In genomic region chr13:9938798-9939485, GRCm38 (mm10) we compare ENCODE assay signal across 17 mouse cellular contexts.
DNase-seq lines count a peak whose midpoint lies in the region; ATAC-seq lines count a peak whose summit lies in the region.
"Had no signal": no experiment of that assay in that cellular context is flagged by ENCODE, and none has a peak within 500 bp of the region (broad histone marks: within the 10 kb centered on the region; RNA-seq: fewer than 3 reads in every experiment).

No protein-coding gene starts in this region.

- no peaks in the 10 kb centered on the region for H3K36me3 ChIP-seq in heart, embryonic 10.5 days
- no peaks in the 10 kb centered on the region for H3K36me3 ChIP-seq in heart, embryonic 15.5 days
- no peaks in the 10 kb centered on the region for H3K36me3 ChIP-seq in forebrain, embryonic 11.5 days (ENCODE audit: control insufficient read depth, insufficient read depth, low read length)
- H3K36me3 ChIP-seq: embryonic facial prominence, embryonic 12.5 days; forebrain, embryonic 15.5 days; liver, embryonic 15.5 days; neural tube, embryonic 15.5 days had no signal

- intact Hi-C loops in heart, postnatal 36 days (cut with DNase I): no loop called here

- H3K4me1 ChIP-seq in heart, embryonic 10.5 days: no peaks in the 10 kb centered on the region
- no peaks in the 10 kb centered on the region for H3K4me1 ChIP-seq in heart, embryonic 15.5 days (replicated peaks)
- H3K4me1 ChIP-seq in forebrain, embryonic 11.5 days (replicated peaks; ENCODE audit: control insufficient read depth, insufficient read depth, low read length): no peaks in the 10 kb centered on the region
- H3K4me1 ChIP-seq: embryonic facial prominence, embryonic 12.5 days; forebrain, embryonic 15.5 days; liver, embryonic 15.5 days; neural tube, embryonic 15.5 days had no signal

- peak; percentile 75; the same call in 1 of the 2 replicates for ATAC-seq in heart, embryonic 15.5 days (replicated peaks; ENCODE audit: insufficient number of reproducible peaks, insufficient read depth, low FRiP score, low read depth)
- ATAC-seq in forebrain, embryonic 11.5 days (replicated peaks; ENCODE audit: low FRiP score): no peak
- ATAC-seq: forebrain, embryonic 15.5 days had no signal

- 50% methylated on average over 3 of the region's 3 CpGs for WGBS in heart, embryonic 10.5 days
- 45% methylated on average over 3 of the region's 3 CpGs for WGBS in heart, embryonic 15.5 days
- 62% methylated on average over 3 of the region's 3 CpGs for WGBS in forebrain, embryonic 11.5 days

- H3K27ac ChIP-seq in heart, embryonic 10.5 days: 0 out of 2 replicates have a peak overlapping the region, but pooled peaks have one; percentile 16
- H3K27ac ChIP-seq in heart, embryonic 15.5 days: peak overlapping the region; percentile 60
- H3K27ac ChIP-seq in forebrain, embryonic 11.5 days (ENCODE audit: low read depth, low read length): no peak overlapping the region
- H3K27ac ChIP-seq: embryonic facial prominence, embryonic 12.5 days; forebrain, embryonic 15.5 days; liver, embryonic 15.5 days; neural tube, embryonic 15.5 days had no signal

- H3K4me3 ChIP-seq in heart, embryonic 10.5 days: no peak overlapping the region
- H3K4me3 ChIP-seq in heart, embryonic 15.5 days: no peak overlapping the region
- no peak overlapping the region for H3K4me3 ChIP-seq in forebrain, embryonic 11.5 days (ENCODE audit: low read depth, low read length)
- H3K4me3 ChIP-seq: embryonic facial prominence, embryonic 12.5 days; forebrain, embryonic 15.5 days; liver, embryonic 15.5 days; neural tube, embryonic 15.5 days had no signal

- H3K27me3 ChIP-seq in heart, embryonic 10.5 days (ENCODE audit: insufficient read depth, poor library complexity, severe bottlenecking): no peaks in the 10 kb centered on the region
- H3K27me3 ChIP-seq in heart, embryonic 15.5 days: no peaks in the 10 kb centered on the region
- no peaks in the 10 kb centered on the region for H3K27me3 ChIP-seq in forebrain, embryonic 11.5 days (ENCODE audit: control insufficient read depth, insufficient read depth, low read length)
- H3K27me3 ChIP-seq: embryonic facial prominence, embryonic 12.5 days; forebrain, embryonic 15.5 days; liver, embryonic 15.5 days; neural tube, embryonic 15.5 days had no signal

- no peak overlapping the region for H3K4me2 ChIP-seq in heart, embryonic 15.5 days
- no peak overlapping the region for H3K4me2 ChIP-seq in forebrain, embryonic 11.5 days (ENCODE audit: low read depth, low read length, severe bottlenecking)
- H3K4me2 ChIP-seq: embryonic facial prominence, embryonic 12.5 days; forebrain, embryonic 15.5 days; liver, embryonic 15.5 days; neural tube, embryonic 15.5 days had no signal

- H3K9ac ChIP-seq in heart, embryonic 15.5 days: no peak overlapping the region
- no peak overlapping the region for H3K9ac ChIP-seq in forebrain, embryonic 11.5 days (ENCODE audit: low read length)
- H3K9ac ChIP-seq: embryonic facial prominence, embryonic 12.5 days; forebrain, embryonic 15.5 days; liver, embryonic 15.5 days; neural tube, embryonic 15.5 days had no signal

- no peaks in the 10 kb centered on the region for H3K9me3 ChIP-seq in heart, embryonic 10.5 days
- H3K9me3 ChIP-seq in heart, embryonic 15.5 days (replicated peaks): no peaks in the 10 kb centered on the region
- no peaks in the 10 kb centered on the region for H3K9me3 ChIP-seq in forebrain, embryonic 11.5 days (ENCODE audit: control insufficient read depth, low read length)
- H3K9me3 ChIP-seq: embryonic facial prominence, embryonic 12.5 days; forebrain, embryonic 15.5 days; liver, embryonic 15.5 days; neural tube, embryonic 15.5 days had no signal

- DNase-seq in heart, embryonic 10.5 days (ENCODE audit: low spot score): no peak
- no peak for DNase-seq in heart, postnatal 36 days
- DNase-seq in MEL-GATA-1-ER (ENCODE audit: extremely low read depth, low read depth): peak; percentile 91
- peak; percentile 70 for DNase-seq in lung, postnatal 10 days
- no peak for DNase-seq in cerebellum, postnatal 10 days
- no peak for DNase-seq in frontal cortex, postnatal 14 days (ENCODE audit: low spot score in 2 of 2)
- DNase-seq in forebrain, embryonic 11.5 days (ENCODE audit: low spot score): no peak
- DNase-seq: adrenal gland, postnatal 25 days; gastrocnemius, postnatal 14 days; layer of hippocampus, adult 9-11 months; right cerebral cortex, postnatal 14 days; thymus, postnatal 25 days had no signal

Comparison
In these comparisons a context has a peak if more than half of its experiments do, and no peak if none do; other contexts are left out.
1. DNase-seq: peak in MEL-GATA-1-ER (single experiment) and lung, postnatal 10 days (single experiment); none in heart, embryonic 10.5 days (single experiment), heart, postnatal 36 days (0 of 2), cerebellum, postnatal 10 days (0 of 2), frontal cortex, postnatal 14 days (0 of 2) and forebrain, embryonic 11.5 days (single experiment).